Mouse (Mus musculus): ENCODE results near the gene Liph. TPM values are rescaled to one million over a fixed set of nuclear protein-coding genes. Genes with fewer than 3 reads are reported as not detected.

The Liph gene
- total and polyA plus RNA-seq, 3 experiments: 2.6 to 6.1 (median 3.2) TPM

- Histone ChIP-seq H3K9me3 (replicated peaks; ENCODE audit: low read length) (no peaks in the 10 kb centered on the region), H3K27me3 (replicated peaks) (no peaks in the 10 kb centered on the region), H3K4me3 (replicated peaks in 1 of 3; ENCODE audit: low read depth in 2 of 3, low read length in 2 of 3, poor library complexity in 1 of 3) (no peak overlapping the region), H3K27ac (ENCODE audit: insufficient read depth, low read depth) (no peak overlapping the region), H3K4me1 (ENCODE audit: control insufficient read depth in 1 of 2, insufficient read depth in 2 of 2) (peaks cover 0 to 5% of the 10 kb centered on the region in 2 experiments; a peak in 1 of 4 replicates), H3K79me2 (replicated peaks; ENCODE audit: control insufficient read depth, extremely low read depth, insufficient read depth, poor library complexity, severe bottlenecking) (no peaks in the 10 kb centered on the region), H3K4me2 (ENCODE audit: insufficient read depth, low read depth, poor library complexity, severe bottlenecking) (no peak overlapping the region), H3K36me3 (replicated peaks in 1 of 2; ENCODE audit: control insufficient read depth in 1 of 2, insufficient read depth in 1 of 2, low read length in 1 of 2) (no peaks in the 10 kb centered on the region), H3K9ac (ENCODE audit: insufficient read depth, low read depth) (no peak overlapping the region)
- no peak for DNase-seq (ENCODE audit: extremely low read depth)
- TF ChIP-seq ZKSCAN1 (IDR thresholded peaks at IDR 0.05; ENCODE audit: borderline replicate concordance, low read depth, low read length) (no peak), MAZ (IDR thresholded peaks at IDR 0.05; ENCODE audit: low read depth, low read length) (no peak), SMC3 (IDR thresholded peaks at IDR 0.05; ENCODE audit: low read depth, low read length) (no peak), PAX5 (IDR thresholded peaks at IDR 0.05; ENCODE audit: low read length) (no peak), ELF1 (IDR thresholded peaks at IDR 0.05; ENCODE audit: low read depth, low read length) (no peak), ZNF384 (IDR thresholded peaks at IDR 0.05; ENCODE audit: low read depth, low read length) (no peak), BHLHE40 (IDR thresholded peaks at IDR 0.05; ENCODE audit: low read depth, low read length) (no peak), CHD2 (IDR thresholded peaks at IDR 0.05; ENCODE audit: low read length) (no peak), RCOR1 (conservative IDR thresholded peaks at IDR 0.05; ENCODE audit: low read depth, low read length) (no peak), ZMIZ1 (IDR thresholded peaks at IDR 0.05; ENCODE audit: low read depth, low read length) (no peak), USF2 (conservative IDR thresholded peaks at IDR 0.05; ENCODE audit: low read depth, low read length) (no peak), POLR2A (IDR thresholded peaks at IDR 0.05; ENCODE audit: low read depth, low read length) (no peak), JUND (conservative IDR thresholded peaks at IDR 0.05; ENCODE audit: low read depth, low read length) (no peak), HCFC1 (IDR thresholded peaks at IDR 0.05; ENCODE audit: low read depth, low read length) (no peak), UBTF (IDR thresholded peaks at IDR 0.05; ENCODE audit: low read depth, low read length) (no peak), EP300 (IDR thresholded peaks at IDR 0.05; ENCODE audit: low read length) (no peak)
- dilution Hi-C loops (cut with MboI; ENCODE audit: extremely low pct_ligation_motif_present, extremely low pct_unique_long_range_greater_than_20kb, low sequenced_read_pairs) (no loop called here), in situ Hi-C loops (cut with MboI; ENCODE audit: low pct_ligation_motif_present, low pct_unique_long_range_greater_than_20kb, low sequenced_read_pairs) (no loop called here)
Measured at GRCm38 (mm10) chr16:21977347-21977746, 18.1 kb downstream of the Liph start.

GRCm38 (mm10) chr16:21976203-21976602, 19.3 kb downstream of the Liph start:
- Histone ChIP-seq H3K4me3 (replicated peaks in 1 of 3; ENCODE audit: low read depth in 2 of 3, low read length in 2 of 3, poor library complexity in 1 of 3) (no peak overlapping the region), H3K9me3 (replicated peaks; ENCODE audit: low read length) (no peaks in the 10 kb centered on the region), H3K27ac (ENCODE audit: insufficient read depth, low read depth) (no peak overlapping the region), H3K4me2 (ENCODE audit: insufficient read depth, low read depth, poor library complexity, severe bottlenecking) (no peak overlapping the region), H3K9ac (ENCODE audit: insufficient read depth, low read depth) (no peak overlapping the region), H3K4me1 (ENCODE audit: control insufficient read depth in 1 of 2, insufficient read depth in 2 of 2) (peaks cover 0 to 5% of the 10 kb centered on the region in 2 experiments; a peak in 1 of 4 replicates), H3K79me2 (replicated peaks; ENCODE audit: control insufficient read depth, extremely low read depth, insufficient read depth, poor library complexity, severe bottlenecking) (no peaks in the 10 kb centered on the region), H3K27me3 (replicated peaks) (no peaks in the 10 kb centered on the region), H3K36me3 (replicated peaks in 1 of 2; ENCODE audit: control insufficient read depth in 1 of 2, insufficient read depth in 1 of 2, low read length in 1 of 2) (no peaks in the 10 kb centered on the region)
- in situ Hi-C loops (cut with MboI; ENCODE audit: low pct_ligation_motif_present, low pct_unique_long_range_greater_than_20kb, low sequenced_read_pairs) (no loop called here), dilution Hi-C loops (cut with MboI; ENCODE audit: extremely low pct_ligation_motif_present, extremely low pct_unique_long_range_greater_than_20kb, low sequenced_read_pairs) (no loop called here)
- DNase-seq (ENCODE audit: extremely low read depth): peak; percentile 12
- TF ChIP-seq MYC (IDR thresholded peaks at IDR 0.05; ENCODE audit: low read depth, low read length) (no peak), KAT2A (IDR thresholded peaks at IDR 0.05; ENCODE audit: insufficient replicate concordance, low read length) (no peak), USF1 (IDR thresholded peaks at IDR 0.05; ENCODE audit: low read depth, low read length) (no peak), ZKSCAN1 (IDR thresholded peaks at IDR 0.05; ENCODE audit: borderline replicate concordance, low read depth, low read length) (no peak), SIN3A (IDR thresholded peaks at IDR 0.05; ENCODE audit: low read length) (no peak), POLR2A (IDR thresholded peaks at IDR 0.05; ENCODE audit: low read depth, low read length) (no peak), CHD1 (IDR thresholded peaks at IDR 0.05; ENCODE audit: low read depth, low read length) (no peak), ZC3H11A (IDR thresholded peaks at IDR 0.05; ENCODE audit: low read depth, low read length) (no peak), TCF12 (IDR thresholded peaks at IDR 0.05; ENCODE audit: low read depth, low read length) (no peak), JUN (IDR thresholded peaks at IDR 0.05; ENCODE audit: insufficient read depth, low read depth, low read length) (no peak), HCFC1 (IDR thresholded peaks at IDR 0.05; ENCODE audit: low read depth, low read length) (no peak), PAX5 (IDR thresholded peaks at IDR 0.05; ENCODE audit: low read length) (no peak), IRF4 (IDR thresholded peaks at IDR 0.05; ENCODE audit: low read depth, low read length) (no peak), SMC3 (IDR thresholded peaks at IDR 0.05; ENCODE audit: low read depth, low read length) (no peak), USF2 (conservative IDR thresholded peaks at IDR 0.05; ENCODE audit: low read depth, low read length) (no peak), E2F4 (IDR thresholded peaks at IDR 0.05; ENCODE audit: insufficient replicate concordance, low read depth, low read length) (no peak), NRF1 (IDR thresholded peaks at IDR 0.05; ENCODE audit: low read depth, low read length) (no peak)
